Mouse (Mus musculus) brain, embryonic 14.5 days (tissue): ENCODE measurements around the gene Kcnma1.

ENCODE experiments used
- CTCF ChIP-seq: fragments of 200-500 bp; IDR thresholded peaks from 2 replicates; pipeline ENCODE4 v1.5.1; 2012; ENCODE audit warnings: inconsistent platforms, mild to moderate bottlenecking, moderate library complexity, borderline replicate concordance; ENCODE audit not compliant: insufficient read depth, insufficient read length; ENCODE audit errors: extremely low read depth
- POLR2A ChIP-seq: fragments of 200-500 bp; IDR thresholded peaks from 2 replicates; pipeline ENCODE4 v1.6.1; 2012; ENCODE audit warnings: mild to moderate bottlenecking, inconsistent platforms, borderline replicate concordance; ENCODE audit not compliant: poor library complexity, insufficient read depth, insufficient read length, severe bottlenecking; ENCODE audit errors: extremely low read depth

DNA sequence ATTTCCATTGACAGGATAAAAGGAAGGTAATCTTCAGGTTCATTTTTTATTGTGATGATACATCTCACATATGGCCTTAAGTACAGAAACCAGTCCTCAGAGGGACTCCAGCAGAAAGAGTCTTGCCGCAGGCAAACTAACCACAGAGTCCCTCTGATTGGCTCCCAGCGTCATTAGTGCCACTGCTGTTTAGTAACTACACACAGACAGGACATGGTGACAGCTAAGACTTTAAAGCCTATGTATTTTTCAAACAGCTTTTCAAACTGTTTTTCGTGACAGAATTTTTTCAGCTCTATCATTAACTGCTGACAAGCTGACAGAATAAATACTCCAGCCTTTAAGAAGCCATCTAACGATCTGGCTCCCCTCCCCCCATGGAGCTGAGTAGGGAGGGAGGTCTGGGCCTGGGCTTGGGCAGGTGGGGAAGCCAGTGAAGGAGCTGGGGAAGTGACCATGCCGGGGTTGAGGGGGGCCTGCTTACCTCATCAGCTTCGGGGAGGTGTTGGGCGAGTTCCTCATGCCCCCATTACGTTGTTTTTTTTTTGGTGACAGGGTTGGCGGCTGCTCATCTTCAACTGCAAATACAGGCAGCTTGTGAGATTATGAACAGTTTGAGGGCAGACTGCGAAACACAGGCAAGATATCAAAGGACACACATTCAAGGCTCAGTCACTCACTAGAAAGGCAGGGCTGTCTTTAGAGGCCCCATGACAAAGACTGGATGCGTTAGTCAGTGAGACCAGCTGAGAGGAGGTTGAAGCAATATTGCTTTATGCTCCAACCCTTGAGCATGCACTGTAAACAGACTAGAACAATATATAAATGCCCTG lies 628.3 kb downstream of the Kcnma1 start:
- TF ChIP-seq POLR2A, result no peak
- no peak for TF ChIP-seq CTCF
